Mouse (Mus musculus) forebrain, embryonic 14.5 days (tissue): ENCODE data around the gene Adh6a. TPM values are rescaled to one million over a fixed set of nuclear protein-coding genes. Genes with fewer than 3 reads are reported as not detected.

Experiments
- ATAC-seq: fragments of 200-750 bp; cut with Nextera tagmentation; 2 replicates; pipeline ENCODE4 v1.8.0; 2017; ENCODE audit warnings: mild to moderate bottlenecking, moderate library complexity
- DNase-seq: peaks from one replicate; pipeline ENCODE4 v3.0.0-alpha.2; 2015; ENCODE audit warnings: low spot score
- H3K27ac ChIP-seq: fragments of 300-500 bp; sonication (generic); 2 replicates; pipeline ENCODE4 v1.5.1; 2014; ENCODE audit warnings: low read depth, mild to moderate bottlenecking, control low read depth, low read length, moderate library complexity
- H3K27me3 ChIP-seq: fragments of 300-500 bp; sonication (generic); replicated peaks from 2 replicates; pipeline ENCODE4 v1.6.1; 2014; ENCODE audit warnings: low read length, control low read depth, mixed read lengths; ENCODE audit not compliant: control insufficient read depth, insufficient read depth
- H3K36me3 ChIP-seq: fragments of 300-500 bp; sonication (generic); 2 replicates; pipeline ENCODE4 v1.6.1; 2014; ENCODE audit warnings: low read length, control low read depth; ENCODE audit not compliant: control insufficient read depth, insufficient read depth
- H3K4me1 ChIP-seq: fragments of 300-500 bp; sonication (generic); 2 replicates; pipeline ENCODE4 v1.6.1; 2014; ENCODE audit warnings: antibody characterized with exemption, low read length, control low read depth; ENCODE audit not compliant: control insufficient read depth, insufficient read depth
- H3K4me2 ChIP-seq: fragments of 300-500 bp; sonication (generic); 2 replicates; pipeline ENCODE4 v1.6.1; 2014; ENCODE audit warnings: mild to moderate bottlenecking, control low read depth, low read length
- H3K4me3 ChIP-seq: fragments of 300-500 bp; sonication (generic); 2 replicates; pipeline ENCODE4 v1.5.1; 2014; ENCODE audit warnings: low read depth, low read length, control low read depth
- H3K9ac ChIP-seq: fragments of 300-500 bp; sonication (generic); 2 replicates; pipeline ENCODE4 v1.6.1; 2014; ENCODE audit warnings: mild to moderate bottlenecking, low read length, control low read depth, moderate library complexity
- H3K9me3 ChIP-seq: fragments of 300-500 bp; sonication (generic); replicated peaks from 2 replicates; pipeline ENCODE4 v1.6.1; 2016; ENCODE audit warnings: low read length, control low read depth, mixed read lengths; ENCODE audit not compliant: control insufficient read depth
- WGBS: fragments of 180-500 bp; shearing (Covaris S2); extraction: QIAGEN DNeasy Blood & Tissue Kit; methylation state at CpG from one replicate; pipeline ENCODE4 v1.1.7; 2014; 5-methylcytosine and 5-hydroxymethylcytosine counted together
- polyA plus RNA-seq: library from polyadenylated mRNA; unstranded; fragments of >200 nt; fragmentation: Nextera tagmentation; extraction: Ambion mirVana; gene quantifications from 2 replicates; pipeline ENCODE4 v1.2.1, GENCODE M21; 2014

The Adh6a gene
- polyA plus RNA-seq, 1 experiment from 2014 or later = not detected

- no peaks in the 10 kb centered on the region for H3K4me1 ChIP-seq
- peak; percentile 24; the same call in 1 of the 2 replicates for ATAC-seq
- 65% methylated on average over 8 of the region's 8 CpGs for WGBS
- H3K4me3 ChIP-seq = no peak overlapping the region
- DNase-seq = peak; percentile 7
- no peaks in the 10 kb centered on the region for H3K27me3 ChIP-seq
- H3K36me3 ChIP-seq = no peaks in the 10 kb centered on the region
- no peaks in the 10 kb centered on the region for H3K9me3 ChIP-seq
- no peak overlapping the region for H3K4me2 ChIP-seq
- no peak overlapping the region for H3K9ac ChIP-seq
- no peak overlapping the region for H3K27ac ChIP-seq
These were observed 6.8 kb upstream of the Adh6a start for GRCm38 (mm10) chr3:138306290-138306683.

- H3K27me3 ChIP-seq = no peaks in the 10 kb centered on the region
- H3K9me3 ChIP-seq = no peaks in the 10 kb centered on the region
- no peak for ATAC-seq
- no peak overlapping the region for H3K9ac ChIP-seq
- H3K27ac ChIP-seq = no peak overlapping the region
- 90% methylated on average over 8 of the region's 8 CpGs for WGBS
- DNase-seq = no peak
- no peaks in the 10 kb centered on the region for H3K36me3 ChIP-seq
- no peak overlapping the region for H3K4me2 ChIP-seq
- H3K4me3 ChIP-seq = no peak overlapping the region
- no peaks in the 10 kb centered on the region for H3K4me1 ChIP-seq
These were observed 3.2 kb upstream of the Adh6a start for GRCm38 (mm10) chr3:138309910-138310309.

- ATAC-seq (no peak), DNase-seq (no peak)
- no peak overlapping the region for H3K9ac ChIP-seq
- H3K36me3 ChIP-seq = no peaks in the 10 kb centered on the region
- no peak overlapping the region for H3K4me2 ChIP-seq
- H3K4me1 ChIP-seq = no peaks in the 10 kb centered on the region
- H3K4me3 ChIP-seq = no peak overlapping the region
- no peaks in the 10 kb centered on the region for H3K9me3 ChIP-seq
- WGBS = 81% methylated on average over 6 of the region's 6 CpGs
- no peak overlapping the region for H3K27ac ChIP-seq
- no peaks in the 10 kb centered on the region for H3K27me3 ChIP-seq
These were observed 2.1 kb upstream of the Adh6a start for GRCm38 (mm10) chr3:138311015-138311414.

GRCm38 (mm10) chr3:138316908-138317472 lies 3.9 kb downstream of the Adh6a start:
- ATAC-seq (no peak), DNase-seq (no peak)
- no peak overlapping the region for H3K27ac ChIP-seq
- H3K9me3 ChIP-seq = no peaks in the 10 kb centered on the region
- 85% methylated on average over 2 of the region's 2 CpGs for WGBS
- H3K36me3 ChIP-seq = no peaks in the 10 kb centered on the region
- H3K4me2 ChIP-seq = no peak overlapping the region
- H3K9ac ChIP-seq = no peak overlapping the region
- H3K4me3 ChIP-seq = no peak overlapping the region
- no peaks in the 10 kb centered on the region for H3K27me3 ChIP-seq
- H3K4me1 ChIP-seq = no peaks in the 10 kb centered on the region

- WGBS = 94% methylated on average over 17 of the region's 17 CpGs
- H3K9ac ChIP-seq = no peak overlapping the region
- H3K36me3 ChIP-seq = no peaks in the 10 kb centered on the region
- H3K27me3 ChIP-seq = no peaks in the 10 kb centered on the region
- no peak overlapping the region for H3K4me3 ChIP-seq
- no peak overlapping the region for H3K27ac ChIP-seq
- no peak overlapping the region for H3K4me2 ChIP-seq
- no peaks in the 10 kb centered on the region for H3K9me3 ChIP-seq
- ATAC-seq = no peak
- no peak for DNase-seq
- H3K4me1 ChIP-seq = no peaks in the 10 kb centered on the region
These were observed 11.9 kb downstream of the Adh6a start for GRCm38 (mm10) chr3:138325001-138325400.

- DNase-seq = no peak
- Histone ChIP-seq H3K9me3 (no peaks in the 10 kb centered on the region), H3K9ac (no peak overlapping the region), H3K27ac (no peak overlapping the region), H3K36me3 (no peaks in the 10 kb centered on the region), H3K4me1 (no peaks in the 10 kb centered on the region), H3K4me3 (no peak overlapping the region), H3K27me3 (no peaks in the 10 kb centered on the region), H3K4me2 (no peak overlapping the region)
- 94% methylated on average over 6 of the region's 6 CpGs for WGBS
- no peak for ATAC-seq
These were observed 12.4 kb downstream of the Adh6a start for GRCm38 (mm10) chr3:138325466-138325865.

GRCm38 (mm10) chr3:138333910-138334309 lies 20.8 kb downstream of the Adh6a start:
- no peak overlapping the region for H3K4me3 ChIP-seq
- DNase-seq = no peak
- no peak for ATAC-seq
- no peak overlapping the region for H3K9ac ChIP-seq
- H3K4me1 ChIP-seq = no peaks in the 10 kb centered on the region
- H3K27me3 ChIP-seq = no peaks in the 10 kb centered on the region
- H3K4me2 ChIP-seq = no peak overlapping the region
- H3K27ac ChIP-seq = no peak overlapping the region
- 89% methylated on average over 8 of the region's 8 CpGs for WGBS
- H3K36me3 ChIP-seq = no peaks in the 10 kb centered on the region
- no peaks in the 10 kb centered on the region for H3K9me3 ChIP-seq

GRCm38 (mm10) chr3:138334320-138334719 lies 21.2 kb downstream of the Adh6a start:
- H3K4me2 ChIP-seq = no peak overlapping the region
- ATAC-seq (no peak), DNase-seq (no peak)
- H3K9ac ChIP-seq = no peak overlapping the region
- 89% methylated on average over 4 of the region's 4 CpGs for WGBS
- H3K9me3 ChIP-seq = no peaks in the 10 kb centered on the region
- H3K36me3 ChIP-seq = no peaks in the 10 kb centered on the region
- no peak overlapping the region for H3K4me3 ChIP-seq
- no peak overlapping the region for H3K27ac ChIP-seq
- no peaks in the 10 kb centered on the region for H3K27me3 ChIP-seq
- H3K4me1 ChIP-seq = no peaks in the 10 kb centered on the region

- no peak overlapping the region for H3K27ac ChIP-seq
- H3K9me3 ChIP-seq = no peaks in the 10 kb centered on the region
- DNase-seq (no peak), ATAC-seq (no peak)
- WGBS = 97% methylated on average over 1 of the region's 1 CpGs
- no peaks in the 10 kb centered on the region for H3K4me1 ChIP-seq
- no peaks in the 10 kb centered on the region for H3K36me3 ChIP-seq
- no peak overlapping the region for H3K4me3 ChIP-seq
- no peaks in the 10 kb centered on the region for H3K27me3 ChIP-seq
- H3K9ac ChIP-seq = no peak overlapping the region
- H3K4me2 ChIP-seq = no peak overlapping the region
These were observed 22.5 kb downstream of the Adh6a start for GRCm38 (mm10) chr3:138335566-138335965.
